Mouse (Mus musculus): ENCODE data around the gene Capn2. TPM values are rescaled to one million over a fixed set of nuclear protein-coding genes. Genes with fewer than 3 reads are reported as not detected.

The Capn2 gene
- polyA plus RNA-seq, 1 experiment from 2014 or later, result 105 TPM

DNA sequence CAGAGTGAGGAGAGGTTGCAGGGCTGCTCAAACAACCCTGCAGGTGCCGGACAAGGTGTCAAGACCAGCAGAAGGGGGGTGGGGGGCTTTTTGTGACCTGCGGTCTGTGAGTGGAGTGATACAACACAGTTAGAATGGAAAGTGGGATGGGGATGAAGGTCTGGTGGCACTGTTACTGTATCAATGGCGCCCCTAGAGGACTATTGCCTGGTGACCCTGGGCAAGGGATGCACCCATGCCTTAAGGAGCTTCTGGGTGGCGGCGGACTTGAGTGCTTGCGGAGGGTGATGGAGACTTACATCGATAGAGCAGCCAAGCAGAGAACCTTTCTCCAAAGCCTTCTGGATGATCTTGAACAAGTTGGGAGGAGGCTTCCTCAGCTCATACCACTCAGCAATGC, 26.8 kb downstream of the Capn2 start:
- Histone ChIP-seq H3K27me3 (ENCODE audit: insufficient read depth, poor library complexity, severe bottlenecking) (no peaks in the 10 kb centered on the region), H3K27ac (no peak overlapping the region), H3K4me1 (replicated peaks) (peaks cover 27% of the 10 kb centered on the region), H3K4me3 (no peak overlapping the region), H3K36me3 (peaks cover 58% of the 10 kb centered on the region), H3K9me3 (no peaks in the 10 kb centered on the region)
- 77% methylated on average over 7 of the region's 7 CpGs for WGBS
- no peak for DNase-seq (ENCODE audit: low spot score)

DNA sequence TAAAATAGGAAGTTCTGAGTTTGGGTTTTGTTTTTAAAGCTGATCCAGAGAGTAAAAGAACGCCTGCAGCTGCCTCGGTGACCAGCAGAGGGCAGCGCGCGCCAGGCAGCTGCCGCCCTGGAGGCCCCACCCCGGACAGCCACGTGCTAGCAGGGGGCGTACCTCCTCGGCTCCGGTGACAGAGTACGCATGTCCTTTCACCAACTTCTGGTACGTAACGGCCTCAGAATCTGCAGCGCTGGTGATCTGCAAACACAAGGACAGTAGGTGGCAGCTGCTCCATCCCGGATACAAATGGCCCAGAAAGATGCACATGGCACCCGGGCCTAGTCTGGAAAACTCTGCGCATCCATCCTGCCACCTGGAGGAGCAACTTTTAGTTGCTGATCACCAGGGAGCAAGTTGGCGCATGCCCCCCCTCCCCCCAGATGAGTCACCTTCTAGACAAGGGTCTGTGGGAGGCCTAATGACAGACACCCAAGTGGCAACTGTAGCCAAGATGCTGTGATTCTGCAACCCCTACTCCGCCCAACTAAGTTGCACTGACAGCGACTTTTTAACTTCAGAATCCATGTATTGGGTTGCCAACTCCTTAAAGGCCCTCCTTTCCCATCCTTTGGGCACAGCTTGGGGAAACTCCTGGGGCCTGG, 27.5 kb downstream of the Capn2 start:
- no peaks in the 10 kb centered on the region for H3K27me3 ChIP-seq (ENCODE audit: insufficient read depth, poor library complexity, severe bottlenecking)
- H3K9me3 ChIP-seq, result no peaks in the 10 kb centered on the region
- WGBS, result 10% methylated on average over 21 of the region's 21 CpGs
- peaks cover 65% of the 10 kb centered on the region for H3K36me3 ChIP-seq
- H3K27ac ChIP-seq, result peak overlapping the region; percentile 54; the same call in 1 of the 2 replicates
- DNase-seq (ENCODE audit: low spot score), result peak; percentile 88
- H3K4me1 ChIP-seq (replicated peaks), result peaks cover 24% of the 10 kb centered on the region
- H3K4me3 ChIP-seq, result peak overlapping the region; percentile 38

DNA sequence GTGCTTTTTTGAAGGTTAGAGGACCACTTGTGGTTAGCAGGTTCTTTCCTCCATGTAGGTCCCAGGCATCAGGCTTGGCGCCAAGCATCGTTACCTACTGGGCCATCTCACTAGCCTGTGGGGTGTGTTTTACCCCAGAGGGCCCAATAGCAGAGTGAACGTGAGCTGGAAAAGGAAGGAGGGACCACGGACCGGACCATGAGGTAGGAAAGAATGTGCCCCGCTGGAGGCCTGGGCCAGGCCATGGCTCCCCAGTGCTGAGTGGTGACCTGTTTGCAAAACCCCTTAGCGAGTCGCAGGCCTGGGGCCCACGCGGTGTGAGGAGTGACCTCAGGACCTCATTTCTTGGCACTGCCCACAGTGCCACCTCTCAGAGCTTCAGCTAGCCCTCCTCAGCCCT, 28.9 kb downstream of the Capn2 start:
- no peaks in the 10 kb centered on the region for H3K27me3 ChIP-seq (ENCODE audit: insufficient read depth, poor library complexity, severe bottlenecking)
- 93% methylated on average over 10 of the region's 10 CpGs for WGBS

DNA sequence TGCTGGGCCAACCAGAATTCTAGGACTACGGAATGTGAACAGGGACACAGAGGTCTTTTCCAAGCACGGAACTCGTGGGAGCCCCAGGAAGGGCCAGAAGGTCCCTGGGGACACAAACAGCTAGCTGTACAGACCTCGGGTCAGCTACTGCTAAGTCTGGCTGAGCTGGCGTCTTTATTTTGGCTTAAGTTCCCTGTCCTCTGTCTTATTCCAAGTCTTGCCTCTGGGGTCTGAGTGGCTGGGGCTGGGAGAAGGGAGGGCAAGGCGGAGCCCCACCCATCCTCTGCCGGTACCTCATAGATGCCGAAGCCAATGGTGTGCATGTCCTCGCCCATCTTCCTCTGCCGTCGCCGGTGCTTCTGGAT, 33.5 kb downstream of the Capn2 start:
- Histone ChIP-seq H3K27me3 (ENCODE audit: insufficient read depth, poor library complexity, severe bottlenecking) (no peaks in the 10 kb centered on the region), H3K36me3 (peaks cover 99% of the 10 kb centered on the region), H3K4me1 (replicated peaks) (no peaks in the 10 kb centered on the region; the same call in 1 of the 2 replicates), H3K27ac (no peak overlapping the region), H3K4me3 (no peak overlapping the region), H3K9me3 (no peaks in the 10 kb centered on the region)
- DNase-seq (ENCODE audit: low spot score), result no peak
- 89% methylated on average over 12 of the region's 12 CpGs for WGBS

More for the DNA sequence above, 28.9 kb downstream of the Capn2 start:
- Histone ChIP-seq H3K9me3 (no peaks in the 10 kb centered on the region), H3K27ac (no peak overlapping the region), H3K4me1 (replicated peaks) (peaks cover 14% of the 10 kb centered on the region), H3K36me3 (peaks cover 79% of the 10 kb centered on the region), H3K4me3 (no peak overlapping the region)
- no peak for DNase-seq (ENCODE audit: low spot score)

DNA sequence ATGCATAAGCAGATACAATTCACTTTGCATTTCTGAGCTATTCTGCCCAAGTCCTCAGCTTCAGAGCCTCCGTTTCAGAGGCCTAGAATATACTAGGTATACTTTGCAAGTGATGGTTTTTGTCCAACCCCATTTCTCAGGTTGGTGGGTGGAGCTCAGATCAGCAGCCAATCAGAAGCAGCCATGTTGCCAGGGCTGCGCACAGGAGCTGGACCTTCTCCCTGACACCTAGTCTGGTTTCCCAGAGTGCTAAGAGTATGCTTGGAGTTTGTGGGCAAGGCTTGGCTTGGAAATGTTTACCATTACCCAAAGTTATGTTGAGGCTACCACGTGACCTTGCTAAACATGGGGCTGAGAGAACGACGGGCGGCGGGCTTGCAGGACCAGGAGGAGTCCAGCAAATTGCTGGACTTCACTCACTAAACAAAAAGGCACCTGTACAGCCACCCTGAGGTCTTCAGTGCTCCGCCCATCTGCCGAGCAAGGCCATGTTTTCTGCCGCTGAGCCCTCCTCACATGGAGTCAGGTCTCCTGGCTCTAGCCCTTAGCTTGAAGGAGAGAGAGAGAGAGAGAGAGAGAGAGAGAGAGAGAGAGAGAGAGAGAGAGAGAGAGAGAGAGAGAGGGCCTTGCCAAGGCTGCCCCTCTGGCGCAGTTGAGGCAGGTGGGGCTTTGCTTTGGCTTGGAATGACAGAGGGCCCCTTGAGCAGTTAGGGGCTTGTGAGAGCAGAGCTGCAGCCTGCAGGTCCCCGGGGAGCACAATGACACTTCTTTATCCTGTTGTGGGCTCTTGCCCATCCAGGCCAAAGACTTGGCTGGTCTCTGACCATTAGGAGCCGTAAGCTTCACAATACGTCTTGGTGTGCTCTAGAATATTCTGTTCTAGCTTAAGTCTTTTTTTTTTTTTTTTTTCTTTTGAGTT, 34.2 kb downstream of the Capn2 start:
- no peaks in the 10 kb centered on the region; the same call in 1 of the 2 replicates for H3K4me1 ChIP-seq (replicated peaks)
- no peaks in the 10 kb centered on the region for H3K27me3 ChIP-seq (ENCODE audit: insufficient read depth, poor library complexity, severe bottlenecking)
- no peak overlapping the region for H3K4me3 ChIP-seq
- H3K36me3 ChIP-seq, result peaks cover 99% of the 10 kb centered on the region
- H3K27ac ChIP-seq, result no peak overlapping the region
- 87% methylated on average over 14 of the region's 14 CpGs for WGBS
- H3K9me3 ChIP-seq, result no peaks in the 10 kb centered on the region
- no peak for DNase-seq (ENCODE audit: low spot score)

DNA sequence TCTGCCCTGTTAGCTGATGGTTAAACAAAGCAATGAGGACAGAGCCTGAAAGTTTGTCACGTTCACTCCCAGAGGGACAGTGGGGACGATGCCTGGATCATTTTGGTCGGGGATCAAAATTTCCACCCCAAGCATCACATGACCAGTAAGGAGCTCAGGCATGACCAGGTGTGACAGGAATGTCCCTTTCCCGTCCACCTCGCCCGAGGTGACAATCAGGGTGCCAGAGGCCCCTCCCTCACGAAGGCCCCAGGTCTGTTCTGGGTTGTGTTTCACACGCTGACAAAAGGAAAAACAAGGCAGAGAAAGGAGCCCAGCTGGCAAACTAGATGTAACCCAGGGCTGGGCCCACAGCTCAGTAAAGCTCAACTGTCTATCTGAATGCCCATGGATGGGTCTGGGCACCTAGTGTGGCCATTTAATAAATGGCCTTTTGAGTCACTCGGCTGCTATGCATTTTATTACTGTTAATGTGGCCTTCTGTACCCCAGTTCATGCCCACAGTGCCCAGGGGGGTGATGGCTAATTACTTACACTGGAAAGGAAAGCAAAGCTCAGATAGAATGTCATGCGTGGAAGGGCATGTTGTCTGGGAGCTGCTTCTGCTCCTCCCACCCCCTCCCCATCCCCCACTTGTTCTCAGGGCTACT, 35.6 kb downstream of the Capn2 start:
- WGBS, result 85% methylated on average over 10 of the region's 10 CpGs
- no peak overlapping the region for H3K27ac ChIP-seq
- no peaks in the 10 kb centered on the region for H3K27me3 ChIP-seq (ENCODE audit: insufficient read depth, poor library complexity, severe bottlenecking)
- DNase-seq (ENCODE audit: low spot score), result no peak
- H3K9me3 ChIP-seq, result no peaks in the 10 kb centered on the region
- no peaks in the 10 kb centered on the region; the same call in 1 of the 2 replicates for H3K4me1 ChIP-seq (replicated peaks)
- no peak overlapping the region for H3K4me3 ChIP-seq
- peaks cover 99% of the 10 kb centered on the region for H3K36me3 ChIP-seq

DNA sequence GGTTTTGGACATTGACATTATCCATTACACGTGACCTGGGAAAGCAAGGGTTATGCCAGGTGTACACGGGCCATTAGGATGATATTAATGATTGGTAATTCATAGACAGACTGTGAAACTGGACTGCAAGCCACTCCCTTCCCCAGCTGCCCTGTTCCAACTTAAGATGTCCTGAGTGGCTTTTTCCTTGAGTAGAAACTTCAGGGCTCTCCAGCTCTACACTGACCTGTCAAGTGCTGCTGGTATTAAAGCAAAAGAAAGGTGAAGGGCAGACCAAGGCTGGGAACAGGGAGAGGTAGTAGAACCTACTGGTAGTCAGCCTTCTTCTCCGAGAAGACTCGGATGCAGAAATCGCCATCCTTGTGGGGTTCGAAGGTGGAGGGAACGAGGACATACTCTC, 36.3 kb downstream of the Capn2 start:
- no peak for DNase-seq (ENCODE audit: low spot score)
- no peak overlapping the region for H3K27ac ChIP-seq
- H3K9me3 ChIP-seq, result no peaks in the 10 kb centered on the region
- no peaks in the 10 kb centered on the region; the same call in 1 of the 2 replicates for H3K4me1 ChIP-seq (replicated peaks)
- H3K4me3 ChIP-seq, result no peak overlapping the region
- no peaks in the 10 kb centered on the region for H3K27me3 ChIP-seq (ENCODE audit: insufficient read depth, poor library complexity, severe bottlenecking)
- H3K36me3 ChIP-seq, result peaks cover 98% of the 10 kb centered on the region
- whole genome bisulfite sequencing, result 93% methylated on average over 7 of the region's 7 CpGs

DNA sequence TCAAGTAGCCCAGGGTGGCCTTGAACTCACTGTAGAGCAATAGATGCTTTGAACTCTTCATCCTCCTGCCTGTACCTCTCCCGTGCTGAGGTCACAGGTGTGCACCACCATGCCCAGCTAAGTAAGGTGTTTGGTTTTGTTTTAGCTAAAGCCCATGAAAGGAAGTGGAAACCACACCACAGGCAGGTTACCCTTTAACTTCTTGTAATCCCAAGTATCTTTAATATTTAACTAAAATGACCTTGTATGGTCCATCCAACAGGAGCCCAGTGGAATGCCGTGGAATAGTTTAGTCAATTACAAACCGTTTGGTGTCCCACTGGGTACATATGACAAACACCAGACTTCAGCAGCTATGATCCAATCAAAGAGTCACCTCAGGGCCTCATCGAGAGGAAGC, 38.5 kb downstream of the Capn2 start:
- Histone ChIP-seq H3K4me1 (replicated peaks) (no peaks in the 10 kb centered on the region; the same call in 1 of the 2 replicates), H3K27ac (no peak overlapping the region), H3K4me3 (no peak overlapping the region), H3K36me3 (peaks cover 99% of the 10 kb centered on the region), H3K9me3 (no peaks in the 10 kb centered on the region), H3K27me3 (ENCODE audit: insufficient read depth, poor library complexity, severe bottlenecking) (no peaks in the 10 kb centered on the region)
- DNase-seq (ENCODE audit: low spot score), result no peak
- WGBS, result 92% methylated on average over 4 of the region's 4 CpGs

DNA sequence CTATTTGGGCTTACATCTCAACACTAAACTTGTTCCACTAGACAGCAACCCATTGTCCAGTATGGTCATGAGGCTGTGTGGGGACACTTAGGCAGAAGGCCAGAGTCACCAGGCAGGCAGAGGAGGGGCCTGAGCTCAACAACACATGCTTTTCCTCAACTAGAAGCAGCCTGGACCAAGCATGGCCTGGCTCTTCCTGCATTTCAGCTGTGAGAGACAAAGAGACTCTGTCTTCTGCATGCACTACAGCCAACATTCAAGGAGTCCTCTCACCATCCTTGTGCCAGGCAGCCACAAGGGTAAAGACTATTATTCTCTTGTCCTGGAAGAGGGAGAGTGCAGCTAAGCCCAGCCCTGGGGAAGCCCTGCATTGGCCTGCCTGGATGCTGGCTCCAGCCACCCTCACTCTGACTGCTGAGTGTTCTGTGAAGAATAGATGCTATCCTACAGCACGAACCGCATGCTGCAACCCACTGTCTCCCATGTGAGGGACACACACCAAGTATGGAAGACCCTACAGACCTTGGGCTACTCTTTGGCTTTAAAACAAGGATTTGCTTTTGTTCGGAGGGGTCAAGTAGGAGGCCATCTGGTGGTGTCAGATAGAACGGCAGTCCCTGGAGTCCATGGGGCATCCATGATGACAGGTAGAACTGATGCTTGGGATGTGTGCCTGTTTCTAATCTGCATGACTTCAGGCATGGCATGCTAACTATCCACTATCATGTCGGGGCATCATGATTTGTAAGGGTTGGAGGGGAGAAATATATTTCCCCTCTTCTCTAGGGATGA, 42.2 kb downstream of the Capn2 start:
- H3K27me3 ChIP-seq (ENCODE audit: insufficient read depth, poor library complexity, severe bottlenecking), result no peaks in the 10 kb centered on the region
- 84% methylated on average over 5 of the region's 5 CpGs for WGBS
- H3K36me3 ChIP-seq, result peaks cover 99% of the 10 kb centered on the region

DNA sequence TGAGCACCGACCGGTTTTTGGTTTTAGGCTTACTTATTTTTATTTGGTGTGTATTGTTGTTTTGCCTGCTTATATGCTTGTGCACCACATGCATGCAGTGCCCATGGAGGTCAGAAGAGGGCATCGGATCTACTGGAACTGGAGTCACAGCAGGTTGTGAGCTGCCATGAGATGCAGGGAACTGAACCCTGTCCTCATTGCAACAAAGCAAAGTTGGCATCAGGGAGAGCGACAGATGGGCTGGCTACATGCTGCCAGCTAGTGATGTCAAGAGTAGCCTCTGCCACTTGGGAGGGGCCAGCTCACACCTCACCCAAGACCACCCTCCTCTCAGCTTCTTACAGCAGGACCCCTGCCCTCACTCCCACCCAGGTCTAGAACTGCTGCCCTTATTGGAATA, 51.4 kb downstream of the Capn2 start:
- Histone ChIP-seq H3K4me1 (replicated peaks) (no peaks in the 10 kb centered on the region; the same call in 1 of the 2 replicates), H3K9me3 (no peaks in the 10 kb centered on the region), H3K36me3 (peaks cover 65% of the 10 kb centered on the region), H3K4me3 (no peak overlapping the region), H3K27ac (no peak overlapping the region), H3K27me3 (ENCODE audit: insufficient read depth, poor library complexity, severe bottlenecking) (no peaks in the 10 kb centered on the region)
- no peak for DNase-seq (ENCODE audit: low spot score)
- 88% methylated on average over 4 of the region's 4 CpGs for WGBS

More for the DNA sequence above, 42.2 kb downstream of the Capn2 start:
- no peak overlapping the region for H3K4me3 ChIP-seq
- H3K9me3 ChIP-seq, result no peaks in the 10 kb centered on the region
- H3K4me1 ChIP-seq (replicated peaks), result no peaks in the 10 kb centered on the region
- DNase-seq (ENCODE audit: low spot score), result no peak
- no peak overlapping the region for H3K27ac ChIP-seq

DNA sequence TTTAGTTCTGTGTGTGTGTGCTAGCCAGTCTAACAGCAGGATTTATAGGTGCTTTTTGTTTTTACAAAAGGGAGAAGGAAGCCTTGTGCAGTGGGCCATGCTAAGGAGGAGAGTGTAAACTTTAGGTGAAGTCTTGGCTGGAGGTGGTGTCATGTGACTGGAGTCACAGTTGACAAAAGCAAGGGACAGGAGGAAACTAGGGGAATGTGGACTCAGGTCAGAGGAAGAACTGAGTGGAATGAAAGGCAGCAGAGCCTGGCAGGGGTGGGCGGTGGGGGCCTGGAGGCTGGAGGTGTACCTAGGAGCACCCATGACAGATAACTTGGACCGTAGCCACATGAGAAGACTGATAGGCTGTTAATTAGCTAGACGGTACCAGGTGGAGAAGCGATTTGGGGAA, 52.1 kb downstream of the Capn2 start:
- H3K27ac ChIP-seq, result peak overlapping the region; percentile 60; the same call in 1 of the 2 replicates
- H3K9me3 ChIP-seq, result no peaks in the 10 kb centered on the region
- H3K27me3 ChIP-seq (ENCODE audit: insufficient read depth, poor library complexity, severe bottlenecking), result no peaks in the 10 kb centered on the region
- H3K4me3 ChIP-seq, result no peak overlapping the region
- 82% methylated on average over 4 of the region's 4 CpGs for WGBS
- peaks cover 65% of the 10 kb centered on the region for H3K36me3 ChIP-seq
- no peak for DNase-seq (ENCODE audit: low spot score)
- H3K4me1 ChIP-seq (replicated peaks), result no peaks in the 10 kb centered on the region; the same call in 1 of the 2 replicates

DNA sequence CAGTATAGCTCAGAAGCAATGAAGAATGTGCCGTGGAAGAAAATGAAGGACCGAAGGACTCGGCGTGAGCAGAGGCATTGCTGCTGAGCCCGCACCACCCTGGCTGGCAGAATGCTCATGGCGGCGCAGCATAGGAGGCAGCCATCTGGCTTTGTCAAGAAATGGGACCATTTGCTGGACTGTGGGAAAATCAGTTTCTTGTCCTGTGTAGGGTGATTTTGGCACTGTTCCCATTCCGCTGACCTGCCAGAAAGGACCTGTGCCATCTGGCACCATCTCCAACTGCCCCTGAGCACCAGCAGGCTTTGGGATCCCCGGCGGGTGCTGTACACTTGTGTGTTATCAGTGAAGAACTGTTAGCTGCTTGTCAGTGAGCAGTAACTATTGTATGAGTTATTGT, 55.6 kb downstream of the Capn2 start:
- 95% methylated on average over 10 of the region's 10 CpGs for WGBS
- DNase-seq (ENCODE audit: low spot score), result no peak
- peaks cover 8% of the 10 kb centered on the region; the same call in 1 of the 2 replicates for H3K4me1 ChIP-seq (replicated peaks)
- peaks cover 62% of the 10 kb centered on the region for H3K36me3 ChIP-seq
- H3K4me3 ChIP-seq, result no peak overlapping the region
- H3K27me3 ChIP-seq (ENCODE audit: insufficient read depth, poor library complexity, severe bottlenecking), result no peaks in the 10 kb centered on the region
- H3K9me3 ChIP-seq, result no peaks in the 10 kb centered on the region
- H3K27ac ChIP-seq, result no peak overlapping the region

All from hindbrain, embryonic 10.5 days (tissue).